Mouse (Mus musculus) testis, adult 2 months (tissue): ENCODE results near the gene Fermt3. TPM values are rescaled to one million over a fixed set of nuclear protein-coding genes. Genes with fewer than 3 reads are reported as not detected.
"Not testable (repeated sequence)": the region's sequence is repeated elsewhere in the genome, so short reads cannot be mapped to it uniquely, and the experiment has no call there.

Experiments used
- H3K27ac ChIP-seq: fragments of 200-500 bp; 2 replicates; pipeline ENCODE4 v1.5.1; 2012; ENCODE audit warnings: low read depth, low read length; ENCODE audit not compliant: control insufficient read depth, insufficient read depth
- H3K27me3 ChIP-seq: fragments of 200-500 bp; 2 replicates; pipeline ENCODE4 v1.6.1; 2012; ENCODE audit warnings: mild to moderate bottlenecking, low read length, moderate library complexity; ENCODE audit not compliant: control insufficient read depth, insufficient read depth
- H3K36me3 ChIP-seq: fragments of 200-500 bp; 2 replicates; pipeline ENCODE4 v1.6.1; 2012; ENCODE audit warnings: mild to moderate bottlenecking, low read length; ENCODE audit not compliant: control insufficient read depth, insufficient read depth
- H3K4me1 ChIP-seq: fragments of 200-500 bp; 2 replicates; pipeline ENCODE4 v1.6.1; 2012; ENCODE audit warnings: low read length; ENCODE audit not compliant: control insufficient read depth, insufficient read depth
- H3K4me3 ChIP-seq: fragments of 200-500 bp; 2 replicates; pipeline ENCODE4 v1.5.1; 2012; ENCODE audit warnings: low read depth, mild to moderate bottlenecking, low read length, moderate library complexity, mixed read lengths; ENCODE audit not compliant: control insufficient read depth
- CTCF ChIP-seq: fragments of 200-500 bp; IDR thresholded peaks from 2 replicates; pipeline ENCODE4 v1.5.1; 2012; ENCODE audit warnings: low read depth, mild to moderate bottlenecking, inconsistent platforms, low read length, moderate library complexity; ENCODE audit not compliant: control insufficient read depth, insufficient read depth, insufficient replicate concordance
- POLR2A ChIP-seq: fragments of 200-500 bp; IDR thresholded peaks from 2 replicates; pipeline ENCODE4 v1.6.1; 2012; ENCODE audit warnings: low read depth, mild to moderate bottlenecking, inconsistent platforms, low read length, moderate library complexity; ENCODE audit not compliant: control insufficient read depth
- polyA plus RNA-seq: library from polyadenylated mRNA; depleted of rRNA; stranded (reverse); fragments of >200 nt; gene quantifications from 2 replicates; pipeline ENCODE4 v1.2.3, GENCODE M21; 2012

The Fermt3 gene
- polyA plus RNA-seq, 1 experiment = 1.3 TPM

DNA sequence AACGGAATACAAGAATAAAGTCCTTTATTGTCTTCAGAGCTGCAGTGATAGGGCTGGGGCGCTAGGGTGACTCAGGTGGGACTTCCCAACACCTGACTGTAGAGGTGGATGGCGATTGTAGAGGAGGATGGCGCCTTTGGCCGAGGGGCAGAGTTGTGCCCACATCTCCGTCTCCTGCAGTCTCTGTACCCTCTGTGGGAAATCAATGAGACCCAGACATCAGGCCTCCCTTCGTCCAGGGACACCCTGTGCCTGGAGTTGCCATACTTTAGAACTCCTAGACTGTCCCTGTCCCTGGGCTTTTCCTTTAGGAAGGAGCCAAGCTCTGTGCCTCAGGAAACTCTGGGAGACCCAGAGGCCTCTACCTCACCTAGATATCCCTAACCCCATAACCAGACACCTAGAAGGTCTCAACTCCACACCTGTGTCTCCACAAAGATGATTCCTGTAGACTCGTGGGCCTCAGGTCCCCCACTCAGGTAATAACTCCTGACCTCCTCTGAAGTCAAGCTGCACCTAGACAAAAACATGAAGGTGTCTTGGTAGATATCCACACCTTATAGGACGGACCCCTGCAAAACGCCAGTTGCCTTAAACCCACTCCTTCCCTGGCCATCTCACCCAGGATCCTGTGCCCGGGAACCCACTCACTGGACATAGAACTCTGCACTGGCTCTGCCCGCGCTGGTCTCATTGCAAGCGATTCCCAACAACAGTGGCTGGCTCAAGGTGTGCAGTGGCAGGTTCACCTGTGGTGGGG, 26.1 kb downstream of the Fermt3 start:
- Histone ChIP-seq H3K4me3 (peak overlapping the region; percentile 79), H3K27me3 (no peaks in the 10 kb centered on the region), H3K27ac (no peak overlapping the region), H3K4me1 (peaks cover 23% of the 10 kb centered on the region), H3K36me3 (peaks cover 1% of the 10 kb centered on the region; the same call in 1 of the 2 replicates)
- TF ChIP-seq POLR2A (no peak), CTCF (no peak)

DNA sequence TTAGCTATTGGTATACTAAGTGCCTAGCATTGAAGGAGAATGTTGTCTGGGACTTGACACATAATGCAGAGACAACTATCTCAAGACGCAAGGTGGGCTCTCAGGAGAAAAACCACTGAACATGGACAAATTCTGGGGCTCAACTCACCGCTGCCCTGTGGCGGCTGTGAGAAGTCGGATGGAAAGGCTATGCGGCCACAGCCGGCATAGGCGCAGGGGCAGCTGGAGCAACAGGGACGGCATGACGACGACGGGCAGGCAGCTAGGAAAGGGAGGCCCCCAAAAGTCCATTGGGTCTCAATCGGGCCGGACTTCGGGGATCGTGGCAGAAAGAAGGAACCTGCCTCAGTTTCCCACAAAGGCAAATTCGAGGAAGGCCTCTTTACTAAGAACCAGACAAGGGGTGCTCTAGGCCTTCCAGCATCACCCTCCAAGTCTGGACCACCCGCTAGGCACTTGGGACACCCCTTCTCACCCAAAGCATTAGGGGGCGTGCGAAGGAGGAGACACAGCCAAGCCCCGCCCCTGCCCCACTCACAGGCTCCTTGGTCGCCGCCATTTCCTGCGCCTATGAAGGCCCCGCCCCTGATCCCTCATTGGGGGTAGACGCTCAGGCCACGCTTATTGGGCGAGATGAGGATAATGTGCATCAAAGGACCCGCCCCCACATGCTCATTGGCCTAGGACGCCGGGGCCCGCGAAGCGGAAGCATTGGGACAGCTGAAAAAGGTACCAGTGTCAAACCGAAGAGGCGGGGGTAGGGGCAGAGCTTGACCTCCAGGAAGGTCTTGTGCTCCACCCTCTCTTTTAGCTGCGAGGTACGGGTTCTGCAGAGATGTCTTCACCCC, 27.0 kb downstream of the Fermt3 start, which contains the start of gene Dnajc4:
Dnajc4 (minus strand) TSS at position 562 of the 848 bp plus-strand sequence.
- Histone ChIP-seq H3K4me3 (peak within 1 kb of the TSS; percentile 79), H3K36me3 (peaks cover 1% of the 10 kb centered on the region; the same call in 1 of the 2 replicates), H3K27me3 (no peaks in the 10 kb centered on the region), H3K4me1 (peaks cover 31% of the 10 kb centered on the region), H3K27ac (peak within 1 kb of the TSS; percentile 0)
- TF ChIP-seq POLR2A (peak; percentile 62), CTCF (0 out of 2 replicates have a peak, but pooled peaks have one; percentile 13)

DNA sequence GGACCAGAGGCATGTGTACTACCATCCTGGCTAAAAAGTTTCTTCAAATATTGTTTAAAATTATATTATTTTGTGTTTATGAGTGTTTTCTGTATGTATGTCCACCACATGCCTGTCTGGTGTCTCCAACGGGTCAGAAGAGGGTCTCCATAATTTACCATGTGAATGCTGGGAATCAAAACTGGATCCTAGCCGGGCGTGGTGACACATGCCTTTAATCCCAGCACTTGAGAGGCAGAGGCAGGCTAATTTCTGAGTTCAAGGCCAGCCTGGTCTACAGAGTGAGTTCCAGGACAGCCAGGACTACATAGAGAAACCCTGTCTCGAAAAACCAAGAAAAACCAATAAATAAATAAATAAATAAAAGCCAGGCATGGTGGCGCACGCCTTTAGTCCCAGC, 28.1 kb downstream of the Fermt3 start:
- not testable (repeated sequence) for H3K27ac ChIP-seq, H3K27me3 ChIP-seq, H3K36me3 ChIP-seq, H3K4me3 ChIP-seq
- H3K4me1 ChIP-seq = peaks cover 34% of the 10 kb centered on the region

DNA sequence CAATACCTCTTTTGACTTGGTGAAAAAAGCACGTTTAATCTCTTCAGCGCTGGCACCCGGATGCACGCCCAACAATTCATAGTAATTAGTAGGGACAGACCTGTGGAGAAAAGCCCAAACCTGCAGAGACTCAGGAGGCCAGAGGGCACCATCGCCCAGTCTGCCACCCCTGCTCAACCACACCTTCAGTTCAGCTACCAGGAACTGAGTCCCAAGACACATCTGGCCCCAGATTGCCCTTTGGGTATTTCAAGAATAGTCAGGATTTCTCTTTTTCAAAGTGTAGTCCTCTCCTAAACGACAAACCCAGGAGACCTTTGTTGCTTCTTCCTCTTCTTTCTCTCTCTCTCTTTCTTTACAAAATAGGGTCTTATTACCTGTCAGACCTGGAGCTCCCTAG, 28.6 kb downstream of the Fermt3 start:
- no peaks in the 10 kb centered on the region for H3K27me3 ChIP-seq
- H3K4me3 ChIP-seq = no peak overlapping the region
- H3K4me1 ChIP-seq = peaks cover 31% of the 10 kb centered on the region
- no peak overlapping the region for H3K27ac ChIP-seq
- TF ChIP-seq CTCF (no peak), POLR2A (no peak)
- H3K36me3 ChIP-seq = peaks cover 1% of the 10 kb centered on the region; the same call in 1 of the 2 replicates

DNA sequence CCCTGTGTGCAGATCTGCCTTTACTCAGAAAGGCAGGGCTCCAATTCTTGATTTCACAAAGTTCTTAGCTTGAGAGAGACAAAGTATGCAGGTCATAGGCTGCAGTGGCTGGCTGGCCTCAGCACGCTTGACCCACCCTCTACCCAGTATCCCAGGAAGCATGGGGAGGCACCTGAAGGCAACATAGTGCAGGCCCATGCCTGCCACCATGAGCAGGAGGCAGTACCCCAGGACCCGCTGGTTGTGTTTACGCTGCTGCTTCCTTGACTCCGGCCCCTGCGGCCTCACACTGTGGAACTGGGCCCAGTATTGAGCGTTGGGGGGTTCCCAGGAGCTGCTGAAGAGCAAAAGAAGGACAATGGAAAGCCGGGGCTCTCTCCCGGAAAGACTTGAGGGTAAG, 30.0 kb downstream of the Fermt3 start:
- H3K27me3 ChIP-seq = no peaks in the 10 kb centered on the region
- H3K27ac ChIP-seq = no peak overlapping the region
- peaks cover 22% of the 10 kb centered on the region for H3K4me1 ChIP-seq
- H3K36me3 ChIP-seq = peaks cover 1% of the 10 kb centered on the region; the same call in 1 of the 2 replicates
- no peak overlapping the region for H3K4me3 ChIP-seq
- TF ChIP-seq POLR2A (no peak), CTCF (no peak)

DNA sequence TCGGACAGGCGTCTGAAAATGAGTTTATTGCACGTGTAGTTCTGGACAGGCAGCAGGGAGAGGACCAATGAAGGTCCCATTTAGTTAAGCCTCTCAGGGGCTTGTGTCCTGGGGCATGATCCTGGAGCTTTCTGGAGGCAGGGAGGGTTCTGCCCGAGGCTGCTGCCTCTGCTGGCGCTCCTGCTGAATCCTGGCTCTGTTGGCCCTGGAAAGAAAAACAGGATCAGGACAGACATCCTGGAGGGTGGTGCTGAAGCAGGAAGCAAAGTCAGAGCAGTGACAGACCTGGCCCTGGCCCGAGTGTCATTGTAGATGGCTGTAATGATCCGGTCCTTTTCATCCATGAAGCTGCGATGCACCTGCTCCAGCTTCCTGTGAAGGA, 31.4 kb downstream of the Fermt3 start:
- peak overlapping the region; percentile 71 for H3K4me3 ChIP-seq
- peaks cover 22% of the 10 kb centered on the region for H3K4me1 ChIP-seq
- peaks cover 1% of the 10 kb centered on the region; the same call in 1 of the 2 replicates for H3K36me3 ChIP-seq
- TF ChIP-seq POLR2A (no peak), CTCF (no peak)
- no peaks in the 10 kb centered on the region for H3K27me3 ChIP-seq
- peak overlapping the region; percentile 57; the same call in 1 of the 2 replicates for H3K27ac ChIP-seq

DNA sequence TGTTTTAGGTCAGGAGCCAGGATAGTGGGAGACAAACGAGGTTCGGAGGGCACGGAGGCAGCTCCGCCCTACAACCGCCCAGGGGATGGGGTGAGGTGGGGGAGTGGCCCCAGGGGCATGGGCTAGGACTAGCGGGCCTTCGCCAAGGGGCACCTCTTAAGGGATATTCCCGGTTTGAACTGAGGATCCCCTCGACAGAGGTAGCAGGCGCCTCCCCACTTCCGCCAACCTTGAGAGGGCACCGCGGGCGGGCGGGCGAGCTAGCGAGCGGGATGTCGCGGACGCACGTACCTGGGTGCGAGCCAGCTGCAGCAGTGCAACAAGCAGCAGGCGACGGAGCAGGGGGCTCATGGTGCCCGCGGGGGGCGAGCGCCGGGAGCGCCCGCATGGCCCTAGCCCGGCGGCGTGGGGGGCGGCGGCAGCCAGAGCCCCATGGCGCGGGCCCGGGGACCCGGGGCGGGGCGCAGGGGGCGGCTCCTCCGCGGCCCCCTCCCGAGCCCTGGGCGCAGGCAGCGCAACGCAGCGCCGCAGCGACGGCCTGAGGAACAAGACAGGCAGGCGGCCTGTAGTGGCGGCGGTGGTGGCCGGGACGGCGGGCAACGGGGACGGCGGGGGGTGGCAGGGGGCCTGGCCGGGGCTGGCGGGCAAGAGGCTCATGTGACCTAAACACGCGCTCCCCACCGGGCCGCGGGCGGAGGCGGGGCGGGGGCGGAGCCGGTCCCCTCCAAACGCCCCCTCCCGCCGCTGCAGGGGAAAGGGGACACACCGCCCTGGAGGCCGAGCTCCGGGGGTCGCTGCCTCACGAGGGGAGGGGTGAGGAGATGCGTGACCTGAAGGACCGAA, 32.0 kb downstream of the Fermt3 start, which contains the start of gene Vegfb:
Vegfb (minus strand) TSS at position 591 of the 843 bp plus-strand sequence.
- Histone ChIP-seq H3K27me3 (no peaks in the 10 kb centered on the region), H3K4me1 (peaks cover 19% of the 10 kb centered on the region), H3K27ac (peak within 1 kb of the TSS; percentile 57; the same call in 1 of the 2 replicates), H3K4me3 (peak within 1 kb of the TSS; percentile 83), H3K36me3 (peaks cover 1% of the 10 kb centered on the region; the same call in 1 of the 2 replicates)
- no peak for TF ChIP-seq CTCF
- no peak for TF ChIP-seq POLR2A
